Mouse (Mus musculus): Measurements from ENCODE around the gene Zfp982.
"Not testable (repeated sequence)": the region's sequence is repeated elsewhere in the genome, so short reads cannot be mapped to it uniquely, and the experiment has no call there.

- TF ChIP-seq CTCF (IDR thresholded peaks at IDR 0.05; ENCODE audit: extremely low read depth, insufficient read depth, insufficient read length, insufficient replicate concordance); POLR2A (IDR thresholded peaks at IDR 0.05; ENCODE audit: low read depth, low read length): not testable (repeated sequence)
Observed at GRCm38 (mm10) chr4:147556921-147557320, 64.7 kb downstream of the Zfp982 start.

Measured in spleen, adult 2 months (tissue).